Mouse (Mus musculus) forebrain, embryonic 11.5 days (tissue): Measurements from ENCODE around the gene Psmc3. TPM values are rescaled to one million over a fixed set of nuclear protein-coding genes. Genes with fewer than 3 reads are reported as not detected.

Experiments
- ATAC-seq: fragments of 200-750 bp; cut with Nextera tagmentation; replicated peaks from 2 replicates; pipeline ENCODE4 v1.8.0; 2017; ENCODE audit warnings: moderate TSS enrichment; ENCODE audit not compliant: low FRiP score
- DNase-seq: peaks from one replicate; pipeline ENCODE4 v3.0.0-alpha.2; 2017; ENCODE audit warnings: low spot score
- H3K27ac ChIP-seq: fragments of 300-500 bp; sonication (generic); 2 replicates; pipeline ENCODE4 v1.5.1; 2014; ENCODE audit warnings: low read depth, low read length
- H3K27me3 ChIP-seq: fragments of 300-500 bp; sonication (generic); 2 replicates; pipeline ENCODE4 v1.6.1; 2014; ENCODE audit warnings: mild to moderate bottlenecking, low read length, mixed read lengths; ENCODE audit not compliant: control insufficient read depth, insufficient read depth
- H3K36me3 ChIP-seq: fragments of 300-500 bp; sonication (generic); 2 replicates; pipeline ENCODE4 v1.6.1; 2014; ENCODE audit warnings: mild to moderate bottlenecking, low read length, moderate library complexity, mixed read lengths; ENCODE audit not compliant: control insufficient read depth, insufficient read depth
- H3K4me1 ChIP-seq: fragments of 300-500 bp; sonication (generic); replicated peaks from 2 replicates; pipeline ENCODE4 v1.6.1; 2014; ENCODE audit warnings: low read length, mixed read lengths; ENCODE audit not compliant: control insufficient read depth, insufficient read depth
- H3K4me2 ChIP-seq: fragments of 300-500 bp; sonication (generic); 2 replicates; pipeline ENCODE4 v1.6.1; 2014; ENCODE audit warnings: low read depth, mild to moderate bottlenecking, low read length, moderate library complexity, mixed read lengths; ENCODE audit not compliant: severe bottlenecking
- H3K4me3 ChIP-seq: fragments of 300-500 bp; sonication (generic); 2 replicates; pipeline ENCODE4 v1.5.1; 2014; ENCODE audit warnings: low read depth, low read length
- H3K9ac ChIP-seq: fragments of 300-500 bp; sonication (generic); 2 replicates; pipeline ENCODE4 v1.6.1; 2014; ENCODE audit warnings: low read length
- H3K9me3 ChIP-seq: fragments of 300-500 bp; sonication (generic); 2 replicates; pipeline ENCODE4 v1.6.1; 2016; ENCODE audit warnings: low read length, mixed read lengths; ENCODE audit not compliant: control insufficient read depth
- WGBS: fragments of 180-500 bp; shearing (Covaris S2); extraction: QIAGEN DNeasy Blood & Tissue Kit; methylation state at CpG from one replicate; pipeline ENCODE4 v1.1.7; 2014; 5-methylcytosine and 5-hydroxymethylcytosine counted together
- polyA plus RNA-seq: library from polyadenylated mRNA; unstranded; fragments of >200 nt; fragmentation: Nextera tagmentation; extraction: Ambion mirVana; gene quantifications from 2 replicates; pipeline ENCODE4 v1.2.1, GENCODE M21; 2014

Psmc3 gene
- polyA plus RNA-seq, 1 experiment from 2014 or later: 354 TPM

GRCm38 (mm10) chr2:91069306-91070000, 15.6 kb downstream of the Psmc3 start:
- WGBS: 11% methylated on average over 14 of the region's 14 CpGs
- Histone ChIP-seq H3K4me2 (peak overlapping the region; percentile 83), H3K9me3 (no peaks in the 10 kb centered on the region), H3K27ac (no peak overlapping the region; the same call in 1 of the 2 replicates), H3K36me3 (no peaks in the 10 kb centered on the region), H3K9ac (peak overlapping the region; percentile 73), H3K27me3 (no peaks in the 10 kb centered on the region), H3K4me3 (peak overlapping the region; percentile 64), H3K4me1 (peaks cover 9% of the 10 kb centered on the region; the same call in 1 of the 2 replicates)
- DNase-seq (peak; percentile 67), ATAC-seq (peak; percentile 12; the same call in 1 of the 2 replicates)

GRCm38 (mm10) chr2:91070076-91070800, 16.4 kb downstream of the Psmc3 start, which contains the start of gene Slc39a13:
Gene Slc39a13, minus strand, starts transcription at chr2:91070417.
- under 1% methylated on average over 69 of the region's 69 CpGs for WGBS
- Histone ChIP-seq H3K27ac (peak within 1 kb of the TSS; percentile 65), H3K36me3 (no peaks in the 10 kb centered on the region), H3K9ac (peak within 1 kb of the TSS; percentile 73), H3K4me3 (peak within 1 kb of the TSS; percentile 64), H3K9me3 (no peaks in the 10 kb centered on the region), H3K4me2 (peak within 1 kb of the TSS; percentile 83), H3K4me1 (peaks cover 9% of the 10 kb centered on the region; the same call in 1 of the 2 replicates), H3K27me3 (no peaks in the 10 kb centered on the region)
- ATAC-seq: peak; percentile 95
- peak; percentile 97 for DNase-seq

GRCm38 (mm10) chr2:91071059-91071458, 17.2 kb downstream of the Psmc3 start:
- Histone ChIP-seq H3K27ac (peak overlapping the region; percentile 65; the same call in 1 of the 2 replicates), H3K36me3 (no peaks in the 10 kb centered on the region), H3K9me3 (no peaks in the 10 kb centered on the region), H3K27me3 (no peaks in the 10 kb centered on the region), H3K4me1 (peaks cover 9% of the 10 kb centered on the region; the same call in 1 of the 2 replicates), H3K9ac (peak overlapping the region; percentile 73), H3K4me3 (peak overlapping the region; percentile 64), H3K4me2 (peak overlapping the region; percentile 83)
- DNase-seq (no peak), ATAC-seq (no peak)
- WGBS: 91% methylated on average over 10 of the region's 10 CpGs

GRCm38 (mm10) chr2:91072092-91072491, 18.3 kb downstream of the Psmc3 start:
- no peaks in the 10 kb centered on the region for H3K9me3 ChIP-seq
- ATAC-seq (no peak), DNase-seq (no peak)
- no peak overlapping the region for H3K4me2 ChIP-seq
- 45% methylated on average over 1 of the region's 1 CpGs for WGBS
- no peak overlapping the region for H3K27ac ChIP-seq
- no peak overlapping the region for H3K9ac ChIP-seq
- H3K4me1 ChIP-seq: peaks cover 9% of the 10 kb centered on the region; the same call in 1 of the 2 replicates
- no peaks in the 10 kb centered on the region for H3K36me3 ChIP-seq
- H3K4me3 ChIP-seq: no peak overlapping the region
- no peaks in the 10 kb centered on the region for H3K27me3 ChIP-seq

GRCm38 (mm10) chr2:91077957-91078313, 24.1 kb downstream of the Psmc3 start:
- no peak overlapping the region for H3K9ac ChIP-seq
- 14% methylated on average over 12 of the region's 12 CpGs for WGBS
- peaks cover 2% of the 10 kb centered on the region; the same call in 1 of the 2 replicates for H3K4me1 ChIP-seq
- ATAC-seq (no peak), DNase-seq (no peak)
- H3K4me2 ChIP-seq: peak overlapping the region; percentile 95
- H3K27ac ChIP-seq: no peak overlapping the region
- peak overlapping the region; percentile 49; the same call in 1 of the 2 replicates for H3K4me3 ChIP-seq
- no peaks in the 10 kb centered on the region for H3K27me3 ChIP-seq
- no peaks in the 10 kb centered on the region for H3K9me3 ChIP-seq
- no peaks in the 10 kb centered on the region for H3K36me3 ChIP-seq

- DNase-seq (no peak), ATAC-seq (peak; percentile 76)
- Histone ChIP-seq H3K9me3 (no peaks in the 10 kb centered on the region), H3K27me3 (no peaks in the 10 kb centered on the region), H3K36me3 (no peaks in the 10 kb centered on the region), H3K4me3 (peak overlapping the region; percentile 49), H3K4me2 (peak overlapping the region; percentile 95), H3K9ac (peak overlapping the region; percentile 71), H3K27ac (no peak overlapping the region), H3K4me1 (peaks cover 2% of the 10 kb centered on the region; the same call in 1 of the 2 replicates)
- WGBS: under 1% methylated on average over 28 of the region's 36 CpGs
Observed at GRCm38 (mm10) chr2:91078314-91079025, 24.7 kb downstream of the Psmc3 start.

GRCm38 (mm10) chr2:91079026-91079384, 25.2 kb downstream of the Psmc3 start:
- H3K27me3 ChIP-seq: no peaks in the 10 kb centered on the region
- H3K4me2 ChIP-seq: peak overlapping the region; percentile 95
- peak overlapping the region; percentile 49 for H3K4me3 ChIP-seq
- DNase-seq (no peak), ATAC-seq (no peak)
- peak overlapping the region; percentile 71 for H3K9ac ChIP-seq
- WGBS: 31% methylated on average over 5 of the region's 5 CpGs
- peaks cover 2% of the 10 kb centered on the region; the same call in 1 of the 2 replicates for H3K4me1 ChIP-seq
- H3K36me3 ChIP-seq: no peaks in the 10 kb centered on the region
- no peaks in the 10 kb centered on the region for H3K9me3 ChIP-seq
- H3K27ac ChIP-seq: no peak overlapping the region

GRCm38 (mm10) chr2:91080784-91081513, 27.1 kb downstream of the Psmc3 start:
- no peak for DNase-seq
- WGBS: 81% methylated on average over 8 of the region's 8 CpGs
- Histone ChIP-seq H3K4me3 (no peak overlapping the region), H3K27me3 (no peaks in the 10 kb centered on the region), H3K9ac (no peak overlapping the region), H3K27ac (no peak overlapping the region), H3K4me2 (no peak overlapping the region), H3K9me3 (no peaks in the 10 kb centered on the region), H3K4me1 (peaks cover 2% of the 10 kb centered on the region; the same call in 1 of the 2 replicates), H3K36me3 (no peaks in the 10 kb centered on the region)
- no peak for ATAC-seq
